Mouse (Mus musculus): ENCODE measurements around the gene Oprd1.

The Oprd1 gene

DNA sequence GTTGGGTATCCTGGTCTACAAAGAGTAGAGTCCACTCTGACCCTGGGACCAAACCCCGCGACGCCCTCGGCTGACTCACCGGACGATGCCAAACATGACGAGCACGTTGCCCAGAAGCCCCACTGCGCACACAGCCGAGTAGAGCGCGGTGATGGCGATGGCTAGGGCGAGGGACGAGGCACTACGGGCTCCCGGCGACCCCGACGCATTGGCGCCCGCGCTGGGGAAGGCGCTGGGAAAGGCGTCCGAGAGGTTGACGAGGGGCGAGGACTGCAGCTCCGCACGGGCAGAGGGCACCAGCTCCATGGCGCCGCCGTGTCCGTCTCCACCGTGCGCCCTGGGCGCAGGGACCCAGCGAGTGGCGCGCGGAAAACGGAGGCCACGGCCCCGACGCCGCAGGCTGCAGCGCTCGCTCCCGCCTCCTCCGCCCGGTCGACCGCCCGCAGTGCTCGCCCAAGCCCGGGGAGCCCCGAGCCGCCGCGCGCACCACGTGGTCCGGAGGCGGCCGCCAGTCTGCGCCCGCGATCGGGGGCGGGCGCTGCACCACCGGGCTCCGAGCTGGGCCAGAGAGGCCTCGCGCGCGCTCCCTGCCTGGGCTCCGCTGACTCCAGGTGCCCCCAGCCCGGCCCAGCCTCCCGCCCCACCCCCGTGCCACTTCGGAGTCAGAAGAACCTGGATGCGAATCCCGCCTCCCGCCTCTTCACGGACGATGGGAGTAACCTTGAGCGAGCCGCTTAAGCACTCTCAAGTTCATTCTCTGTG is at the start of gene Oprd1:
Gene Oprd1, minus strand, starts transcription at position 407 of the 762 bp plus-strand sequence.
- in situ Hi-C loops (cut with MboI, MseI) = no loop called here

DNA sequence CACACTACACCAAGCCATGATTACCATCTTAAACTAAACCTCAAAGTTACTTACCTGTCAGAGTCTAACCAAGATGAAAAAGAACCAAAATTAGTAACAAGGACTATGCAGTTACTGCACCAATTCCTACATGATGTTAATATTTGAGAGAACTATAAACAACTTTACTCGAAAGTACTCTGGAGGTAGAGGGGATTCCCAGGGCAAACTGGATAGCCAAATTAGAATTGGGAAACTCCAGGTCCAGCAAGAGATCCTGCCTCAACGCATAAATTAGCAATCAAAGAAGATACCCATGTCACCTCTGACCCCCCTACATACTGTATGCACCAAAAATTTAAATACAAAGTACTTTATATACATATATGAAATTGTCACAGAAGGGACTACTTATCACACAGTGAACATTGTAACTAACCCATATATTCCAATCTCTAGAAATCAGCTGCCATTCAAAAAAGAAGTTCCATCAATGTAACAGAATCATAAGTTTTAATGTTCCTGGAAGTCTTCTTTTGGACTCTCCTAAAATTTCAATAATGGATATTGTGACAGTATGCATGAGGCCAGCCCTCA is 43.6 kb upstream of the Oprd1 start:
- in situ Hi-C loops (cut with MboI, MseI) = no loop called here

DNA sequence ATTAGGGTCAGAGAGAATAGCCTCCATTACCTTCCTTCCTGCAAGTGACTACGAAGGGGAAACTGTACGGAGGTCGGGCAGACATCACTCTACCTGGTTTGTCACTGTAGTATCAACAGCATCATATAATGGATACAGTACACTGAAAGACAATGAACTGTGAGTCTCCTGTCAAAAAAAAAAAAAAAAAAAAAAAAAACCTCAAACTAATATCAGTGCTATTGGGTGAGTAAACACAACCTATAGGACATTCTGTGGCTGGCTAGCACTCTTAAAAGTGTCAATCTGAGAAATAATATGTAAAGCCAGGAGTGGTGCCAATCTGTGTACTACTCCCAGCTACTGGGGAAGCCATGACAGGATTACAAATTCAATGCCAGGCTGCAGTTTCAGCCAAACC is 38.9 kb upstream of the Oprd1 start:
- in situ Hi-C loops (cut with MboI, MseI) = no loop called here

DNA sequence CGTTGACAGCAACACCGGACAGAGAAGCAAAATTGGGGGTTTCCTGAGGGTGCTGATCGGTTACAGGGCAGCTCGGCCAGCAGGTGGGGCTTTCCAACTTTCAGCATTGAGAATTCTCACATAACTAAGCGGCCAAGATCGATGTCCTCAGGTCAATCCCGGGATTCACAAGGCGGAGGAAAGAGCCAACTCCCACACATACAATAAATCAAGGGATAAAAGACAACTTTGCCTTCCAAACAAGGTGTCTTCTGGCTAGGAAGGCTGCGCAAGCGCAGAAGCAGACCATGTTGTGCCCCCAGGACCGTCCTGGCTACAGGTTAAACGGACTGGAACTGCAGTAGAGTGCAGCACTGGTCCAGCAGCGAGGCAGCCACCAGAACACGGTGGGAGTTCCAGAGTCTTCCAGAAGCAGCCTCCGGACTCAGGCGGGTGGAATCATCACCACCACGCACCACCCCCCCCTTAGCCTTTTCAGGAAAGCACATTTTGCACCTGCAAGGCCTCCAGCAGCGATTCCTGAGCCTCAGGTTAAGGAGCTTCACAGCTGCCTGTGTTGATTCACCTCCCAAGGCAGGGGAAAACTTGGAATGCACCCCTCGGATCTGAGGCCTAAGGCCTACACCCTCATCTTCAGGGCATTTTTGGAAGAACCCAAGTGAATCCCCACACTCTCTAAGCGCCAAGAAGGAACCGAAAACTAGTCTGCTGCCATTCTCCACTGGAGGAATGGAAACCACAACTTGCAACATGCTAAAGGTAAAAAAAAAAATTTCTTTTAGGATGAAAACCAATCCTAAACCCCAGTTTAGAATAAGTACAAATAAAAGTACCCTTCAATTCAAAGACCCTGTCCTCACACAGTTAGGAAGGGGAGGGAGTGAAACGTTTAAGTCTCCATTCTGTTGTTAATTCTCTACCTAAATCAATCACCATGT is 37.7 kb upstream of the Oprd1 start:
- in situ Hi-C loops (cut with MboI, MseI) = no loop called here

DNA sequence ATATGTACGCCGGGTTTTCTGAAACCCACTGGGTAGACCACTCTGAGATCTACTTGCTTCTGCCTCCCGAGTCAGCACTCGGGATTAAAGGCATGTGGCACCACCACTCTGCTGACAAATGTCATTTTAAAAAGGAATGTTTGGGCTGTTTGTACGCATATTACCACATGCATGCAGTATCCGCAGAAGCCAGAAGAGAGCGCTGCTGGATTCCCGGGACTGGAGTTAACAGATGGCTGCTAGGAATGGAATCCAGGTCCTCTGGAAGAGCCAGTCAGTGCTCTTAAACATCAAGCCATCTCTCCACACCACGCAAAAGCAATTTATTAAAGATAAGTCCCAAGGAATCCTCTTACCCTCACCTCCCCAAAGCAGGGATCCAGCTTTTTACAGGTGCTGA is 36.4 kb upstream of the Oprd1 start:
- in situ Hi-C loops (cut with MboI, MseI) = no loop called here

DNA sequence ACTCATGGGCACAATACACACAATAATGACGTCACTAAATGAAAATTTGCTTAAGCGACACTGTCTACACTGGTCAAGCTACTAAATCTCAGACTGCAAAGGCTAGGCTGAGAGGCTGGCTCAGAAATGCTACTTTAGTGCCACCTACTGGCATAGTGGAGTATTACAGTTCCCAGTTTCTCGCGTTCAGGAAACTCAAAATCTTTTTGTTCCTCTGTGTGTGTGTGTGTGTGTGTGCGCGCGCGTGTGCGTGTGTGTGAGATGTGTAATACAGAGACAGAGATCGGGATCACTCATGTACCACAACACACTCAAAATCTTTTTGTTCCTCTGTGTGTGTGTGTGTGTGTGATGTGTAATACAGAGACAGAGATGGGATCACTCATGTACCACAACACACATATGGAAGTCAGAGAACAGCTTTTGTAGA is 34.4 kb upstream of the Oprd1 start:
- in situ Hi-C loops (cut with MboI, MseI) = no loop called here

DNA sequence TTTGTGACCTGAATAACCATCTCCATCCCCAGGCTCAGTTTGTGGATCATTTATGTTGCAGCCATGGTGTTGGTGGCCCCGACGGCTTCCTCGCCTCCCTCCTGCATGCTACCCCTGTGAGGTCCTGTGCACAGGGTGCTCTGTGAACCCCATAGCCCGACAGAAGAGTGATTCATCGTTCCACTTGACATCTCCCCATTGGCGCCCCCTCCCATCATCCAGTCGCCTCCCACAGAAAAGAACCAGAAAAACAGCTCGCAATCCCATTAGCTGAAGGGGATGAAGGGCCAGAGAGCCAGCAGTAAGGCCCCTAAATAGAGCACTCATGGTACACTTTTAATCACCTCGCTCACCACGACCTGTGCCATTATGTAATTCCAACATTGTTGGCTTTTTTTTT is 32.2 kb upstream of the Oprd1 start:
- in situ Hi-C loops (cut with MboI, MseI) = no loop called here

DNA sequence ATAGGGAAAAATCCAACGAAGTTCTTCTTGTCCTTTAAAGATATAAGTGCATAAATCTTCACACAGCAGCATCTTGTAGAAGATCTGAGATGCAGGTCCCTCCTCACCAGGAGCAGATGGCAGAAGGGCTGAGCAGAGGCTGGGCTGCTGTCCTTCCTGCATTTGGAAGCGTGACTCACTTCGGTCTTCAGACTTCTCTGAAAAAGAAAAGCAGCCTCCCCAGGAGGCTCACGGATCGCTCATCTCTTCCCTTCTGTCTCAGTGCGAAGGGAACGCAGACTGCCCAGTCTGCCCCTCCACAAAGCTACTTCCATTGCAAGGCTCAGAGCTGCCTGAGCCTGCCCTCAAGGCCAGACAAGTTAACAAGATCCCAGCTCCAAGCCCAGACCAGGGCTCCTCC is 26.6 kb upstream of the Oprd1 start:
- in situ Hi-C loops (cut with MboI, MseI) = loop anchor here (5.0 kb wide), 1 partner anchor 84 kb away; no protein-coding TSS in a partner anchor

DNA sequence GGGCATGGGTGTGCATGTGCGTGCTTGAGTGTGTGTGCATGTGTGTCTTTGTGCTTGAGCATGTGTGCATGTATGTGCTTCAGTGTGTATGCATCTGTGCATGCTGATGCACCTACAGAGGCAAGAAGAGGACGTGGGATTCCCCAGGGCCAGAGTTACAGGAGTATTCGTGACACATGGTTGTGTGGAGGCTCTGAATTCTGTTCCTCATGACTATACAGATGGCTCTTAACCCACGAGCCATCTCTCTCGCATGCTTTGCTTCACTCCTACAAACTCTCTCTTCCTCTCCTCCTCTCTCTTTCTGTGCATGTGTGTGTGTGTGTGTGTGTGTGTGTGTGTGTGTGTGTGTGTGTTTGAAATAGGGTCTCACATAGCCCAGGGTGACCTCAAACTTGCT is 25.5 kb upstream of the Oprd1 start:
- in situ Hi-C loops (cut with MboI, MseI) = loop anchor here (5.0 kb wide), 1 partner anchor 82 kb away; no protein-coding TSS in a partner anchor

DNA sequence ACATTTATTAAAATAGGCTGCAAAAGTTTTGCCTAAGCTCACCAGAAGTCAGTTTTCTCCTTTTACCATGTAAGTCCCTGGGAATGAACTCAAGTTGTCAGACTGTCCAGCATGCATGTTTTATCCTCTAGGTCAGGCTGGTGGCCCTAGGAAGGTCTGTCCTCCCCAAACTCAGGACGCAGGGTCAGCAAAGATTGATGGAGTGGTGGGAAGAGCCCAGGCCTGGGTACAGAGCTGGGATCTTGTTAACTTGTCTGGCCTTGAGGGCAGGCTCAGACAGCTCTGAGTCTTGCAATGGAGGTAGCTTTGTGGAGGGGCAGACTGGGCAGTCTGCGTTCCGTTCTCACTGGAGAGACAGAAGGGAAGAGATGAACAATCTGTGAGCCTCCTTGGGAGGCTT is 25.0 kb upstream of the Oprd1 start:
- in situ Hi-C loops (cut with MboI, MseI) = no loop called here

DNA sequence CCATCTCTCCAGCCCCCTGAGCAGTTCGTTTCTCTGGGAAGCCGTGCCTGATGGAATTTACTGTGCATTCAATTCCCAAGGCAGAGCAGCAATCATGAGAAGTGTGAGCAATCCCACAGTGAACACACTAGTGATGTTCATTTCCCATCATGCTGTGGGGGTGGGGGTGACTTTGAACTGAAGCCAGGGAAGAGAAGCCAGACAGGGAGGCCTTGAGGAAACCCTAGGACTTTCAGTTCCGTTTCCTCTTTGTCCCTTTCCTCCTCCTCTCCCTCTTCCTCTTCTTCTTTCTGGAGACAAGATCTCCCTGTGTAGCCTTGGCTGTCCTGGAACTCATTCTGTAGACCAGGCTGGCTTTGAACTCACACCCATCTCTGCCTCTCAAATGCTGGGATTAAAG is 23.1 kb upstream of the Oprd1 start:
- in situ Hi-C loops (cut with MboI, MseI) = no loop called here

DNA sequence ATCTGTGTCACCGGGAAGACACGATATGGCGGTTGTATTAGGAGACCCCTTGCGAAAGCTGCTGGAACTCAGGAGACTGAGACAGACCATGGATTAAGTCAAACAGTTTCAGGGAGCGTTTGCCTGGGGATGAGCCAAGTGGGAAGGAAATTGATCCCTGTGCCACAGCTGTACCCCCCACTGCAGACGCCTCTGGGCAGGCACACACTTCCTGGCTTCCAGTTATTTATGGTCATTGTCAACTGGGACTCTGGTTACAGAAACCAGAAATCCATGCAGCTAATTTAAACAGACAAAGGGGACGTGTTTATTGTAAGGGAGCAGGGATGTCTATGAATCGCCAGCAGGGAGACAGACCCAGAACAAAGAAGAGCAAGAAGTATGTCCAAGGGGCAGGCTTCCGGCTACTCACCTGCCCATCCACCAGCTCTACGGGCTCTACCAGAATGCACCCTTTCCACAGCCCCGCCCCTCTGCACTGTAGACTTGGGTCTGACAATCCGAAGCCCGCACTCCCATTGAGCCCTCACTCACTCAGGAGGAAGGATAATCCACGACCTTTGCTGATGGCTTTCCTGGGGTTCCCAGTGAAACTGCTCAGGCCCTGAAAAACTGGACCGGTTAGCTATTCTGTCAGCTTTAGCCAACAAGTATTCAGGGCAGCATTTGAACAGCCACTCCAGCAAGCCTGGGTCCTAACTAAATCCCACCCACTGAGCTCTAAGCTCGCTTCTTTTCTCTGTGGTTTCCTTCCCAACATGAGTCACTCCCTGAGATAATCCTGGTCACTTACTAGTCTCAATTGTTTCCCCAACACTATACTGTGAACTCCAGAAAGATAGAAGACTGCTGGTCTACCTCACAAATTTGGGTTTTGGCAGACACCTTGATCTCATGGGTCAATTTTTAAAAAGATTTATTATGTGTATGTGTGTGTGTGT is 22.3 kb upstream of the Oprd1 start:
- in situ Hi-C loops (cut with MboI, MseI) = no loop called here

DNA sequence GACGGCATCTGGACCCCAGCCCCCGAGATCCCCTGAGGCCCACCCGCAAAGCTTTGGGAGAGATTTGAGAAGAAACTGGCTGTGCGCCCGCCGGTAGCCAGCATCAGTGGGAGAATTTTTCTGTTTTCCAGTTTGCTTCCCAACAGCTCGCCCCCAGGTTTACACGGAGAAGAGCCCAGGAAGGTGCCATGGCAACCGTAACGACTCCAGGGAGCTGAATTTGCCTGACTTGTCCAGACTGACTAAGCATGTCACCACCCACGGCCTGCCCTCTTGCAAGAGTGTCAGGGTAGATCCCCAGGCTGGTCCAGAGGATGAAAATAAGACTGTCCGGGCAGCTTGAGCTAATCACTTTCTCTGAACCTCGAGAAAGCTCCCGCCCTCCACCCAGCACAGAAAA is 21.4 kb upstream of the Oprd1 start:
- in situ Hi-C loops (cut with MboI, MseI) = no loop called here

DNA sequence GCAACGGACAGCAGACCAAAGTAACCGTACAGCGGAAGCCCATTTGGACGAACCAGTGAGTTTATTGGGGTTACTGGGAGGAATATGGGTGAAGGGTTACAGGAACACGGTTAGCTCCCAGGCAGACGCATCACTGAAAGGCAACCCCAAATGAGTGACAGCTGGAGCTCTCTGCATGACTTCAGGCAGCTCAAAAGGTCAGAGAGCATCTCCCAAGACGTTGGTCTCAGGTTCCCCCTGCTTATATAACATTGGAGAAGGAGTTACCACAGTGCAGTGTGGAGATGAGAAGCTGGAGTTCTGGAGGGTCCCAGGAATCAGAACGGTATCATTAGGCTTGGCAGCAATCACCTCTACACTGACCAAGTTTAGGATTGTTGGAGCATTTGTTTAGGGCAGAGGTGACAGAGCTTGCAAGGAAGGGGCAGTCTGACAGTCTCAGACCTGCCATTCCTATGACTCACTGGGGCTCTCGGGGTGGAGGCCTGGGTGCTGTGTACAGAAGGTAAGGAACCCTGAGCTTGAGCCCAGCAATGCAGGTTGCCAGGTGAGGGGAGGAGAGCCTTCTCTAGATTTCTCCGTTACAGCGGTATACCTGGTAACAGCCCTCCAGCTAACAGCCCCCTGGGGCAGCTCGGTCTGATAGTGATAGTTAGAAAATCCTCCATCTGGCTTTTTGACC is 12.8 kb upstream of the Oprd1 start:
- in situ Hi-C loops (cut with MboI, MseI) = no loop called here

DNA sequence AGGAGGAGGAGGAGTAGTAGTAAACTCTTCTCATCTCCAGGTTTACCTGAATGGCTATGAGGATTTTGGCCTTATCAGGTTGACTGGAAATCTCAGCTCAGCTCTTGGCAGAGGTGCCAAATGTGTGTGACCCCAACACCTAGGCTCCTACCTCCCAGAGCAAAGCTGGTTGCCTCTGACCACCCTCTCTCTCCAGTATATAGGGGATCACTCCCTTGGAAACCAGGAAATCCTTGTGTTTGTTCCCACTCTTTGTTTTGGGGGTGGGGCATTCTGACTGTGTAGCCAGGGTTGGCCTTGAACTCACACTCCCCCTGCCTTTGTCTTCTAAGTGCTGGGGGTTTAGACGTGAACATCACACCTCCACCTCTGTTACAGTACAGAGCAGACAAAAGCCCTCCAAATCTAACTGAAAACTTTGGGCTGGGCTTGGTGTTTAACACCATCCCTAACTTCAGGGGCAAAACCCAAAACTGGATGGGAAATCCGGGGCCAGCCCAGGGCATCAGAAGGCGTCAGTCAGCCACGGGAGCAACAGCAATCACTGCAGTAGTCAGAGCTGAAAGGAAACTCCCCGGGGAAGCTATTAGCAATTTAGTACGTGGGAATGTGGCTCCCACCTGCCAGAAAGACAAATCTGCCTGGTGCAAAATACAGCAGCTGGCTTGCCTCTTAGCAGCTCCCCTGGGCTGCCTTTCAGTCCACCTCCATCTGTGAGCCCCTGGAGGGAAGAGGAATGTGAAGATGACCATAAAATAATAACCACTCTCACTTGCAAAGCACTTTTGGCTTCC is 10.8 kb upstream of the Oprd1 start:
- in situ Hi-C loops (cut with MboI, MseI) = no loop called here

DNA sequence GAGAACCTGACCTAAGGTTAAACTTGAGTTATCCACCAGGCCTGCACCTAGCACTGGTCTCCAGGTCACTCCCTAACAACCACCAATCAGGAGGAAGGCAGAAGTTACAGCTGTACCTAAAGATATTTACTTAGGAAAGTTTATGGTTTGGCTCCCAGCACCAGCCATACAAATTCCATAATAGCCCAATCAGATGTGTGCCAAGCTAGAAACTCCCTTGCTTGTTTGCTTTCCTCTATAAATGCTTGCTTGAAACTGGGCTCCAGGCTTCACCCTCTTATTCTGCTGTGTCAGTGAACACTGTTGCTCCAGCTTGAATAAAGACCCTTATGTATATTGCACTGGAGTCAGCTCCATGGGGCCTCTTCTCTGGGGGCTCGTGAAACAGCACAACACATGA is 7.4 kb upstream of the Oprd1 start:
- in situ Hi-C loops (cut with MboI, MseI) = no loop called here

DNA sequence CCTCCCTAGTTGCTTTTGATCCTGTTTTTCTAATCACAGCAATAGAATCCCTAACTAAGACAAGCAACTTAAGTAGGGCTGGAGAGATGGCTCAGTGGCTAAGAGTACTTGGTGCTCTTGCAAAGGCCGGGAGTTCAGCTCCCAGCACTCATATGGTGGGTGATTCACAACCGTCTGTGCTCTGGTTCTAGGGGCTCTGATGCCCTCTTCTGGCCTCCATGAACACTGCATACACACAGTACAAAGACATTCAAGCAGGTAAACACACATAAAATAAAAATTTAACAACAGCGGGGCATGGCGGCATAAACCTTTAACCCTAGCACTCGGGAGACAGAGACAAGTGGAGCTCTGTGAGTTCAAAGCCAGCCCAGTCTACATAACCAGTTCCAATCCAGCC is 1.9 kb upstream of the Oprd1 start:
- in situ Hi-C loops (cut with MboI, MseI) = no loop called here

DNA sequence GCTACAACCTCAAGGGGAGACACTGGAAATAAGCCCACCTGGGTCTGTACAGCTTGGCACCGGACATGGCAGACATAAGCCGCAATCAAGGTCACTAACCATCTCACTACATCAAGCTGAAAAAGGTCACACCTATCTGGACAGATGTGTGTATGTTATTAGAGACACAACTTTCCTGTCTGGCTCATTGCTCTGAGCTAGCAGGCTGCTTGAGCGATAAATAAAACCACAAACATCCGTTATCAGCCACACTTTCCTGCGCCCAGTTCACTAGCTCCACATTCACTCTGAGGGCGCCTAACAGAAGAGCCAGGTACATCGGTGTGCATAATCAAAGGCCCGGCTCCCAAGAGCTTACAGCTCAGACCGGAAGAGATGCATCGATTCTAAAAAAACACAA is 806 bp upstream of the Oprd1 start:
- in situ Hi-C loops (cut with MboI, MseI) = no loop called here

DNA sequence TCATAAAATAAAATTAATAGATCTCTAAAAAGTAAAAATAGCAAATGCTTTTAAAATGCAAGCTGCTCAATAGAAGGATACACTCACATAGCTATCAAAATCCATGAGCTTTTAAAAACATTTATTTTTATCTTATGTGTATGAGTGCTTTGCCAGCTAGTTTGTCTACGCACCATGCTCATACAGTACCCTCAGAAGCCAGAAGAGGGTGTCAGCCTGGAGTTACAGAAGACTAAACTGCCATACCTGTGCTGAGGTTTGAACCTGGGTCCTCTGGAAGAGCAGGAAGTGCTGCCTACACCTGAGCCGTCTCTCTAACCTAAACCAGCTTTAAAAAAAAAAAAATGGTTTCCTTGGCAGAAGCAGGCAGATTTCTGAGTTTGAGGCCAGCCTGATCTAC is 5.6 kb downstream of the Oprd1 start:
- in situ Hi-C loops (cut with MboI, MseI) = no loop called here

DNA sequence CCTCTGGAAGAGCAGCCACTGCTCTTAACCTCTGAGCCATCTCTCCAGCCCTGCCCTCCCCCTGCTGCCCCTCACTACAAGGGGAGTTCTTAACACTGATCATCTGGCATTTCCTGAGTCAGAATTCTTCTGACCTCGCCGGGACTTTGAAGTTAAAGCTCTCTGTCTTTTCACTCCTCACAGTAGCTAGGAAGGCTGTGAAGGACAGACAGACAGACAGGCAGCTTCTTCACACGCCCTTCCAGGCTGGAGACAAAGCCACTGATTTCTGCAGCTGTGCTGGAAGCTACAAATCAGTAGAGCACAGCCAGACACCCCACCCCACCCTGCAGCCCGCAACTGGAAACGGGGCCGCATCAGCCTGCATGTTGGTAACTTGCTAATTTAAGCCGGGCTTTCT is 7.3 kb downstream of the Oprd1 start:
- in situ Hi-C loops (cut with MboI, MseI) = no loop called here

Measured in T-helper 2 cell (primary cell).